Mouse (Mus musculus) liver, adult (tissue): ENCODE measurements around the gene Bckdha.

Experiments used
- GATA4 ChIP-seq: IDR thresholded peaks from 2 replicates; pipeline ENCODE4 v1.6.1; 2014; ENCODE audit warnings: mild to moderate bottlenecking, low read length; ENCODE audit not compliant: insufficient replicate concordance

Bckdha gene

GRCm38 (mm10) chr7:25637099-25637498 lies 21.7 kb downstream of the Bckdha start:
- no peak for TF ChIP-seq GATA4

- TF ChIP-seq GATA4: no peak
Observed at GRCm38 (mm10) chr7:25636373-25636772, 22.4 kb downstream of the Bckdha start.

GRCm38 (mm10) chr7:25632679-25633078 lies 26.1 kb downstream of the Bckdha start:
- no peak for TF ChIP-seq GATA4

GRCm38 (mm10) chr7:25628323-25628620 lies 30.5 kb downstream of the Bckdha start:
- TF ChIP-seq GATA4: no peak

GRCm38 (mm10) chr7:25627431-25628322 lies 31.1 kb downstream of the Bckdha start:
- TF ChIP-seq GATA4: no peak

GRCm38 (mm10) chr7:25626509-25627430 lies 32.0 kb downstream of the Bckdha start, which contains the start of gene B3gnt8:
B3gnt8 (plus strand) TSS chr7:25626654.
- no peak for TF ChIP-seq GATA4

- no peak for TF ChIP-seq GATA4
Observed at GRCm38 (mm10) chr7:25625594-25626250, 33.1 kb downstream of the Bckdha start.

GRCm38 (mm10) chr7:25624851-25625250 lies 33.9 kb downstream of the Bckdha start:
- TF ChIP-seq GATA4: no peak

- TF ChIP-seq GATA4: no peak
Observed at GRCm38 (mm10) chr7:25623857-25624370, 34.9 kb downstream of the Bckdha start.

GRCm38 (mm10) chr7:25620751-25621150 lies 38.0 kb downstream of the Bckdha start:
- TF ChIP-seq GATA4: no peak

GRCm38 (mm10) chr7:25620101-25620500 lies 38.7 kb downstream of the Bckdha start:
- no peak for TF ChIP-seq GATA4

- no peak for TF ChIP-seq GATA4
Observed at GRCm38 (mm10) chr7:25619722-25619991, 39.1 kb downstream of the Bckdha start.

- no peak for TF ChIP-seq GATA4
Observed at GRCm38 (mm10) chr7:25618865-25619721, 39.7 kb downstream of the Bckdha start, which contains the start of gene Dmac2. Dmac2 (plus strand) TSS chr7:25619414.

GRCm38 (mm10) chr7:25617376-25618160 lies 41.2 kb downstream of the Bckdha start:
- TF ChIP-seq GATA4: no peak
